Mouse (Mus musculus) heart, adult 11 months (tissue): ENCODE measurements at regions not wholly inside any gene's neighbourhood (a gene's known extent, or its start where the extent isn't known, plus 50 kb on each side); places are given as distances from the start of the nearest gene placed in this dataset.

Source experiments
- DNase-seq: peaks from one replicate; pipeline ENCODE4 v3.0.0; 2022

DNA sequence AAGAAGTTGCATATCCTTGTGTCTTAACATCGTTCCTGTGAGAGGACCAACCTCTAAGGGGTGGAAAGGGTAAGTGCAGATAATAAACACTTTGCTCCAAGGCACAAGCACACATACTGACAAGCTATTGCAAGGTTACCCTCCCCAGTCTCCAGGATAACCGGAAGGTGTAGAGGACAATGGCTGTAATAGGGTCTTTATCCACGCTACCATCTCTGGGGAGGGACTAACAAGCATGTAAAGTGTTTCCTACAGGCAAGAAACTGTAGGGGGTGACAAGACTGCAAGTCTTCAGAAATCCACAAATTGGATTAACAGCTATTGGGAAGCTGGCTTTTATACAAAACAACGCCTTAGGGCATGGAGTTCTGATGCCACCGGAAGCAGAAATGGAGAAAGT is 197.5 kb upstream of the Chl1 start:
- no peak for DNase-seq

DNA sequence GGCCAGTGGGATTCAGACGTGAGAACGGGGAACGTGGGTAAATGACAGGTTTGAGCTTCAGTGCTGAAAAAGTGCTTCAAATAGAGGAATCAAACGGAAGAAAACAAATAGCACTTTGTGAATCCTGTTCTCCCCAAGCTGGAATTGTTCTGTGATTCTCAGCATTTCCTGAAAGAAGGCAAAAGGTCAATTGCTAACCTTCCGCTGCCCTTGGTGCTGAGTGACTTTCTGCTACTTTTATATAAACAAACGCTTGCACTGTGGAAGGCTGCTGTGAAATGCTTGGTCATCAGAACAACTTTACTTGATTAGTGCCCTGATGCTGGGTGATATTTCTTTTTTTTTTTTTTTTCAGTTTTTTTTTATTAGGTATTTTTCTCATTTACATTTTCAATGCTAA is 192.3 kb upstream of the Chl1 start:
- DNase-seq: no peak

DNA sequence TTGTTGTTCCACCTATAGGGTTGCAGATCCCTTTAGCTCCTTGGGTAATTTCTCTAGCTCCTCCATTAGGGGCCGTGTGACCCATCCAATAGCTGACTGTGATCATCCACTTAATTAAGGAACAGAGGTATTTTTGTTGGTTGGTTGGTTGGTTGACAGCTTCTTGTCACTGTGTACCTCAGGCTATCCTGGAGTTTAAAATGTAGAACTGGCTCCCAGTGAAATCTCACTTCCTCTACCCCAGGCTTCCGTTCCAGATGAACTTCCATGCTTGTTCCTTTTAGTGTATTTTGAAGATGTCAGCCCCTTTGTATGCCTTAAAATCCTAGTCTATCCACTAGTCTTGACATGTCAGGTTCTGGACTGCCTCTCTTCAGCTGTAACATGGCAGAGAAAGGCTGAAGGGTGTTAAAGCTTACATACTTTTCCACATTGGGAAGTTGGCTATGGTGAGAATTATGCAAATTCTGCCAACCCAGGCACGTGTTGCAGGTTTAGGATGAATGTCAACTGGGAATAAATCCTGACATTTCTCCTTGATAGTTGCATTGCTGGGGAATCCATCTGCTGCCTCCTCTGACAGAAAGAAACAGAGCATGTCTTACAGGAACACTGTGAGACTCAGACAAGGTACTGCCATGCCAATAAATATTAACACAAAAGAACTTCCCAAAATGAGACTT is 191.6 kb upstream of the Chl1 start:
- no peak for DNase-seq

DNA sequence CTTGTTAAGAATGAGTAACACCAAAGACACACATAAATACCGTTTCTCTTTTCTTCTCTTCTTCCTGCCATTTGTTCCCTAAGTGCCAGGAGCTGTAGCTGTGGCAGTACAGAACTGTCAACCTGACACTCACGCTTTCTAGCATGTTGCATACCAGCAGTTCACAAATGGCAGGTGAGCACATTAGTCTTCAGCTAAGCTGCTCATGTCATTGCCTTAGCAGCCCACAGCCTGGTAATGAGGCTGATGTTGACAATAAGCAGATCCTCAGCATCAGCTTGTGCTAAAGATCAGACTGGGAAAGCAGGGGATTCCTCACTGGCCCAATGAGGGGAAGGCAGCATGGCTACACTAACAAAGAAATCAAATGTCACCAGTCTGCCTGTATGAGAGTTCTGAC is 190.4 kb upstream of the Chl1 start:
- DNase-seq: no peak

DNA sequence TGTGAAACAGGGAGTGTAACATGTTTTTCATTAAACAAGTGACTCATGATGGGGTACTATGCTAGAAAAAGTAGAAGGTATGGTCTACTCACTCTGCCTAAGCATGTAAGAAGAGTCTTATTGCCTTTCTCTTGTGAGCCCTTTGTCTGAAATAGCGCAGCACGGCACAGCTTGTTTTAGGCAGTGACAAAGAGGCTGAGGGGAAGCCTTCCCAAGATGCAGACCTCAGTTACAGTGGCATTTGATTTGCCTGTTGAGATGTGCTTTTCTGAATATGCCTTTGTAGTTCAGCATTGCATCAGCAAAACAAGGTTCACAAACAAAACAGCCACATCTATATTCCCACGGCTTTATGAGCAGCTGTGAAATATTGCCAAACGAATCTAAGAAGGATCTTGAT is 189.8 kb upstream of the Chl1 start:
- DNase-seq: no peak

- no peak for DNase-seq
Measured at GRCm38 (mm10) chr6:103321058-103321457, 189.3 kb upstream of the Chl1 start.

DNA sequence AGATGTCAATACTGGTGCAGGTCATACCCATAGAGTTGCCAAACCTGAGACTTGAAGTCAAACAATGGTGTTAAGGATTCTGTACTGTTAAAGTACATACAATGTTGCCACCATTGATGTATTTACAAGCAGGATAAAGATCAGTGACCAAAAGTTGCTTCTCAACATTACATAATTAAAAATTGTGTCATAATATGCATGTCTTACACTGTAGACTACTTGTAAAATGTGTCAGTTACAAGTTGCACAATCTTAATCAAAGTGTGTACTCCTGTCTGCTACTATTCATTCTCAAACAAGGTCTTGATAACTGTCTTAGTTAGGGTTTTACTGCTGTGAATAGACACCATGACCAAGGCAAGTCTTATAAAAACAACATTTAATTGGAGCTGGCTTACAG is 187.9 kb upstream of the Chl1 start:
- no peak for DNase-seq

GRCm38 (mm10) chr6:103335683-103336082 is 174.7 kb upstream of the Chl1 start:
- DNase-seq: no peak

DNA sequence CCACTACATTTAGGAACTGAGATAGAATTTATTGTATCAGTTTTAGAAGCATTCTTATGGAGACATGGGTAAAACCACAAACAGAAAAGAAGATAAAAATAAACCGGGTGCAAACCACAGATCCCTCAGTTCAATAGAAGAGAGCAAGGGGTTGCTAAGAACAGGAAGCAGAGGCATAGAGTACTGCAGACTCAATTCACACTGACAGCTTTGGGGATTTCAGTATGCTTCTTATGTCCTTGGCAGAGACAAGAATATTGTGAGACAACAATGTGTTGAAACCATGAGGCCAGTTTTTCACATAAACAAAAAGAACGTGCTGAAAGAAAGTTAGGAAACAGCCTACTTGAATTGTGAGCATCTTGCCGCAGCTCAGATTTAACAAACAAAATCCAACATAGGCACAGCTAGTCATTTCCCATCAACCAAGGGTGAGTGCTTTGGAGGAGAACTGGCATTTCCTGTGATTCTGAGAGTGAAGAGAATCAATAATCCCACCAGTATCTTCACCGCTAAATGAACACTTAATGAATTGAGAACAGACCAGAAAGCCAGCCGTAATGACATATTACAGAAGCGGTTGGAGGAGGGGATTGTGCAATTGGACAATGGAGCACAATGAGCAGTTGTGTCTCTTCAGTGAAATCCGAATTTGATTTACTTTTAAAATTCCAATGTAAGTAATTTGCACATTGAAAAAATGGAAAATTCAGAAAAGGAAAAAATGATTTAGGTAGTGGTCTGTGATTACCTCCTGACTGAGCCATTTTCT is 170.2 kb upstream of the Chl1 start:
- DNase-seq: no peak

GRCm38 (mm10) chr6:103343515-103343914 is 166.9 kb upstream of the Chl1 start:
- DNase-seq: no peak

DNA sequence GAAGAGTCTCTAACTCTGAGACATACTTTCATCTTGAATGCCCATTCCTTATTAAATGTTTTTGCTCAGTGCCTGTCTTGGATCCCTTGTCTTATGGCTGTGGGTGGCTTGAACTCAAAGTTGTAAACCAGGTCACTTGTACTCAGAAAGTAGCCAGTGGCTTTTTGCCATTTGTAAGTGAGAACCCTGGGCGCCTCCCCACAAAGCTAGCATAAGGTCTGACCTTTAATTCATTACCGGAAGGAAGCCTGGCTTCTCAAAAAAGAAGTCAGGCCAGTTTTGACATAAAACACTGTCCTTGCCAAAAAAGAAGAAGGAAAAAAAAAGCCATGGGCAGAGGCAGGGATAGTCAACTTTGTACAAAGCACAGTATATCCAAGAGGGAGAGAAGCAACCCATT is 166.0 kb upstream of the Chl1 start:
- DNase-seq: no peak

DNA sequence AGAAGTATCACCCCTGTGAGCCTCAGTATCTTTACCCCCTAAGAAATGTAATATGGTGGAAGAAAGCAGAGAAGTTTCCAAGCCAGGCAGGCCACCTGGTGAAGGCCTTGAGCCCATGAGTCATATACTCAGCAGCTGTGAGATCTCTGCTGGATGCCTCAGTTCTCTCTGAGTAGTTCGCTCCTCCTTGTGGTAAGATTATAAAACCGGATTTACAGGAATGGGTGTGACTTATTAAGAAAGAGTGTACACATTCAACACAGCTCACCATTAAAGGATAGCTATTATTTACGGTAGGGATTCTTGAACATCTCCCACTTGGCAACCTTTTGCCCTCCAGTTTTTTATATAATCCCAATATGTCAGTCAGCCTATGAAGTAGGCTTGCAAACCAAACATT is 165.2 kb upstream of the Chl1 start:
- DNase-seq: no peak

DNA sequence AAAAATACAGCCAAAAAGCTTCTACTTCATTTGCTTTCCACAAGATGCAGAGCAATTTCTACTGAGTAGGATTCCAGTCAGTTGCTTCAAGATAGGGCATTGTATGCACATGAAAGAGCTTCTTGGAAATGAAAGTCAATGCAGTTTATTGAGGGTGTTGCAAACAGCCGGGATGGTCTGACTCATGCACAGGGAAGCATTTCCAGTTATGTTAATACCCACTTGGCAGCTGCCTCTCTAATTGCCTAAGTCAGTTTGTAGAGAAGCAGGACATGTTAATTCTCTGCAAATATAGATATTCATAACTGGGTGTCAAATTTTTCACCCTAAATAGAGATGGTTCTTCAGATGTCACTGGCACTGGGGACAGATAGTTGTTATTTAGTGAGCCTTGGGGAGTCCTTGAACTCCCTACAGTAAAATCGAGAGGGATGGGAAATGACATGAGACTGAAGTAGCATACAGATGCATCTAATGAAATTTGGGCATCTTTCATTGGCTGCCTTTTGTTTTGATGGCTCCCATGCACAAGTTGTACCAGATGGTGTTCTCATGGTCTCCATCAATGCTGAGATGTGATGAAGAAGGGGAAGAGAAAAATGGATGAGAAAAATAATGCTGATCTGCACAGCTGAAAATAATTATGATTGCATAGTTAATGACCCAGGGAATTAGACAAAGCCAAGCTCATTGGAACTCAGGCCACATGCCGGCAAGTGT is 157.8 kb upstream of the Chl1 start:
- no peak for DNase-seq

DNA sequence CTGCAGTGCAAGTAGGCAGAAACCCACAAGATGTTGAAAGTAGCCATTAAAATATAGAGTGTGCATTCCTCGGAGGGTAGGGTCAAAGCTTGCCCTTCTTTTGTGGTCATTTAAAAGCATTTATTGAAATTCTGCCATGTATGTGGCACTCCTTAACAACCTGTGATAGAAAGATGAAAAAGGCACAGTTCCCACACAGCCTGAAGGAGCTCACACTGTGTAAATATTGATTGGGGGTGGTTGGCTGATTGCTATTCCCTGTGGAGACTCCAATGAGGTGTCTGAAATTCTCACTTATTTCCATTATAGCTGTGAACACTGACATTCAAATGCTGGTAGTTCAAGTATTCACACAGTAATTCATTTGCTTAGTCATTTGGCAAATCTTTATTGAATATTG is 157.0 kb upstream of the Chl1 start:
- no peak for DNase-seq

GRCm38 (mm10) chr6:103366782-103367491 is 143.4 kb upstream of the Chl1 start:
- no peak for DNase-seq

- DNase-seq: no peak
Measured at GRCm38 (mm10) chr6:103374956-103375355, 135.4 kb upstream of the Chl1 start.

GRCm38 (mm10) chr6:103377277-103377676 is 133.1 kb upstream of the Chl1 start:
- DNase-seq: no peak

DNA sequence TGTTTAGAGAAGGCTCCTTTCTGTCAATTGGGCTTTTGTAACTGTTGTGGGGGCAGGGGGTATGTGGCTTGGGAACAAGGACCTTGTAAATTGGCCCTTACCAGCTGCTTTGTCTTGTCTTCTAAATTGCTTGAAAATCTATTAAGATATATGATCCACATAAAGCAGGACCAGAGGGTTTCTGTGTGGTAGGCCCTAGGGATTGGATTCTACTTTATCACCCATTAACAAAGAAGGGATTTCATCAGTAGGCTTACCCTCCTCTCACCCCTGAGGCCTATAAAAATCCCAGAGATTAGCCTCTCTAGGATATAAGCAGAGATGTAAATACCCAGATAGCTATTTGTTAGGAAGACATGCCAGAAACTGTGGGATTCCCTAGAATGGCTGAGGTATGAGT is 132.3 kb upstream of the Chl1 start:
- DNase-seq: no peak

- no peak for DNase-seq
Measured at GRCm38 (mm10) chr6:103381030-103381429, 129.4 kb upstream of the Chl1 start.

DNA sequence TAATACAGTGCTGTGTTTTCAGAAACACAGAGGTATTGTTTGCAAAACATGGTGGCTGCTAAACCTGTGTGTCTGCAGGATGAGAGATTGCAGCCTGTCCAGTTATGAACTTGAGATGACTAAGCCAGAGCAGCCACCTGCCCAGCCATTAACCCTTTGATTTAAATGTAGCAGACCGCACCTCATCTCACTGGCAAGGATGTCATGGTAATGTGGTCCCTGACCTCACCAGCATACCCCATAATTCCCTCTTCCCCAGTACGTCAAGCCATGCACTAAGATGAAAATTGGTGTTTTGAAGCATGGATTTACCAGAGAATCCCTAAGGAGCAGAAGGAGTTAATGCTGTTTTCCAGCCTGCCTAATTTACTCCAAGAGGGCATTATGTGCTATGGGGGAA is 128.5 kb upstream of the Chl1 start:
- DNase-seq: no peak

GRCm38 (mm10) chr6:103386591-103386990 is 123.8 kb upstream of the Chl1 start:
- no peak for DNase-seq

GRCm38 (mm10) chr6:103405961-103406360 is 104.4 kb upstream of the Chl1 start:
- no peak for DNase-seq

DNA sequence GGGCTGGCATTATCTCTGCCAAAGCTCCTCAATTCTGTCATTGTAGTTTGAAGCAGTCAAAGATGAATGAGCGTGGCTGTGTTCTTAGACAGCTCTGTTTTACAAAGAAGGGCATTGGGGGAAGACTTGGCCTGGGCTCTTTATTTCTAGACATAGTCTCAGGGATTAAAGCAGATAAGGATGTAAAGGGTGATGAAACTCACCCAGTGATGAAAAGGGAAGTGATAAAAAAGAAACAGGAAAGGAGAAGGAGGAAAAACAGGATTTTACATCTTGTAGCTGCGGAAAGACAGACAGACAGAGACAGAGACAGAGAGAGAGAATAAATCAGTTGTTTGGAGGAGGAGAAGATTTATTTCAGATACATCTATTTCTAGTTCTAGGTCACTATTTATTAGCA is 95.5 kb upstream of the Chl1 start:
- no peak for DNase-seq
